Mouse (Mus musculus) small intestine, adult 2 months (tissue): ENCODE measurements around the gene Anks1. TPM values are rescaled to one million over a fixed set of nuclear protein-coding genes. Genes with fewer than 3 reads are reported as not detected.

Source experiments
- H3K27ac ChIP-seq: fragments of 200-500 bp; 2 replicates; pipeline ENCODE4 v1.5.1; 2012; ENCODE audit warnings: low read depth, low read length, control low read depth, inconsistent platforms; ENCODE audit not compliant: insufficient read depth
- H3K27me3 ChIP-seq: fragments of 200-500 bp; 2 replicates; pipeline ENCODE4 v1.6.1; 2012; ENCODE audit warnings: mild to moderate bottlenecking, moderate library complexity, low read length, inconsistent platforms; ENCODE audit not compliant: control insufficient read depth, insufficient read depth
- H3K36me3 ChIP-seq: fragments of 200-500 bp; 2 replicates; pipeline ENCODE4 v1.6.1; 2012; ENCODE audit warnings: mild to moderate bottlenecking, low read length, control low read depth, inconsistent platforms; ENCODE audit not compliant: control insufficient read depth, insufficient read depth
- H3K4me1 ChIP-seq: fragments of 200-500 bp; 2 replicates; pipeline ENCODE4 v1.6.1; 2012; ENCODE audit warnings: low read length, inconsistent platforms, mixed read lengths; ENCODE audit not compliant: control insufficient read depth, insufficient read depth, insufficient read length
- H3K4me3 ChIP-seq: fragments of 200-500 bp; 2 replicates; pipeline ENCODE4 v1.5.1; 2012; ENCODE audit warnings: low read depth, mild to moderate bottlenecking, control low read depth, inconsistent platforms, low read length, moderate library complexity
- CTCF ChIP-seq: fragments of 200-500 bp; IDR thresholded peaks from 2 replicates; pipeline ENCODE4 v1.5.1; 2012; ENCODE audit warnings: low read depth, mild to moderate bottlenecking, control low read depth, inconsistent platforms, low read length, moderate library complexity, mixed read lengths; ENCODE audit not compliant: insufficient replicate concordance, insufficient read length; ENCODE audit errors: extremely low read depth
- POLR2A ChIP-seq: fragments of 200-500 bp; IDR thresholded peaks from 2 replicates; pipeline ENCODE4 v1.6.1; 2012; ENCODE audit warnings: low read depth, mild to moderate bottlenecking, control low read depth, inconsistent platforms, low read length, moderate library complexity
- WGBS: fragments of 180-500 bp; shearing (Covaris S2); methylation state at CpG from one replicate; pipeline ENCODE4 v1.1.7; 2018; 5-methylcytosine and 5-hydroxymethylcytosine counted together
- polyA plus RNA-seq: library from polyadenylated mRNA; depleted of rRNA; stranded (reverse); fragments of >200 nt; gene quantifications from 2 replicates; pipeline ENCODE4 v1.2.3, GENCODE M21; 2012

The Anks1 gene
- polyA plus RNA-seq, 1 experiment: 28.2 TPM

DNA sequence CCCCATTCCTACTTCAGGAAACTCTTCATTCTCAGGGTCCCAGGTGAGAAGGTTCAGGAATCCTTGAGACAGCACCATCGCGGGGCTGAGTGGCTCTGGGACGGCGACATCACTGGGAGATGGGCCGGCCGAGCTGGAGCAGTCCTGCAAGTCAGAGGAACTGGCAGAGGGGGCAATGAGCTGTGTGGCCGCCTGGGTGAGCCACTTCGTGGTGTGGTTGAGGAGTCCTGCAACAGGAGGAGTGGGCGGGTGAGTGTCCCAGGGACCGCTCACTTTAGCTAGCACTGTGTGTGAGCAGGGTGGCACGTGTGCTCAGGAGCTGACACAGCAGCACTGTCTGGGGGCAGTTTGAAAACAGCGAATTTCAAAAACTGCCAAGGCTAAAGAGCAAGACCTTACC lies 160.3 kb downstream of the Anks1 start:
- no peak for TF ChIP-seq CTCF
- TF ChIP-seq POLR2A: no peak
- Histone ChIP-seq H3K27ac (no peak overlapping the region), H3K27me3 (peaks cover 3% of the 10 kb centered on the region; the same call in 1 of the 2 replicates), H3K4me1 (no peaks in the 10 kb centered on the region), H3K36me3 (no peaks in the 10 kb centered on the region), H3K4me3 (no peak overlapping the region)
- WGBS: 14% methylated on average over 12 of the region's 12 CpGs

DNA sequence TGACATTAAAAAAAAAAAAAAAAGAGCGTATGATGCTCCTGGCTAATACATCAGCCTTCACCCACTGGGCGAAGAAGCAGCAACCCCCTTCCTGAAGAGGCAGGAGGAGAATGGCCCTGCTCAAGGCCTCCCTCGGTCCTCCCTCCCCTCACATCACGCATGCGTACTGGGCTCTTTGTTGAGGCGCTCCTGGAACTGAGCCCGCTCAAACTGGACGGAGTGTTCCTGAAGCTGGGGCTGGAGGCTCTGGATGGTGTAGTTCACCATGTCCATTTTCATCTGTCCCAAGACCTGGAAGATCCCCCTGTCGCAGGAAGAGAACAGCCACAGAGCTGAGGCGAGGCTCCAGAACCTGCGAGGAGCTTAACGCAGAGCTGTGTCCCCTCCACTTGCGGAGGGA lies 161.2 kb downstream of the Anks1 start:
- Histone ChIP-seq H3K36me3 (no peaks in the 10 kb centered on the region), H3K4me1 (no peaks in the 10 kb centered on the region), H3K27me3 (peaks cover 3% of the 10 kb centered on the region; the same call in 1 of the 2 replicates), H3K27ac (no peak overlapping the region), H3K4me3 (no peak overlapping the region)
- TF ChIP-seq CTCF (no peak), POLR2A (no peak)
- WGBS: 81% methylated on average over 13 of the region's 13 CpGs

DNA sequence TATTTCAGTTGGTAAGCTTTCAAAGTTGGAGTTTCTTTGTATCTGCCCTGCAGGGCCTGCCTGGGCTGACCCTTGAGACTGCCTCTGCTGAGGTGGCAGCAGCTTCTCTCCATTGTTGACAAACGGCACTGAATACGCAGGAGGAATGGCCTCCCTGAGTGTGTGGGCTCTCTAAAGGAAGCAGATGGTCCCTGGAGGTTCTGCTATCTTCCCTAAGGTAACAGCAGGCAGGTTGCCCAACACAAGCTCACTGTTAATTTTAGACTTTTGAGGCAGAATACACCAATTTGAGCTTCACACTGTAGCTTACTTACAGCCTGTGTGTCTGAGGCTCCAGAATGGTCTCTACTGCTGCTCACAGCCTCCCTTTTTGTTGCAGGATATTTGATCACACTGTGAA lies 163.6 kb downstream of the Anks1 start:
- Histone ChIP-seq H3K27ac (no peak overlapping the region), H3K36me3 (no peaks in the 10 kb centered on the region), H3K27me3 (peaks cover 3% of the 10 kb centered on the region; the same call in 1 of the 2 replicates), H3K4me1 (no peaks in the 10 kb centered on the region), H3K4me3 (no peak overlapping the region)
- no peak for TF ChIP-seq CTCF
- TF ChIP-seq POLR2A: no peak
- WGBS: 62% methylated on average over 2 of the region's 2 CpGs

DNA sequence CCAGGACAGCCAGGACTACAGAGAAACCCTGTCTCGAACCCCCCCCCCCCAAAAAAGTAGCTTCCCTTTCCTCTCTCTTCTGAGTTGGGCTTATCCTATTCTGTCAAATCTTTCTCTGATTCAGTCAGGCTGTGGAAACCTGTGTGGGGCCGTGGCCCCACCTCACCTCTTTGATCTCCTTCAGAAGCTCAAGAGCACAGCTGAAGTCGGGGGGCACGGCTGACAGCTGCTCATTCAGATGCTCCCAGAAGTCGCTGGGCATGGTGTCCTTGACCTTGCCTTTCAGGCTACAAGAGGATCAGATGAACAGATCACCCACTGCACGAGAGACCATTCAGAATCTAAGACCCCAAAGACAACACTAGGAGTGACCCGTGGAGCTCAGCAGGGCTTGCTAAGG lies 165.4 kb downstream of the Anks1 start:
- 68% methylated on average over 7 of the region's 7 CpGs for WGBS
- Histone ChIP-seq H3K27me3 (peaks cover under 1% of the 10 kb centered on the region; the same call in 1 of the 2 replicates), H3K36me3 (no peaks in the 10 kb centered on the region), H3K4me3 (no peak overlapping the region), H3K4me1 (0 out of 2 replicates have a peak, but pooled peaks cover 3% of the 10 kb centered on the region), H3K27ac (no peak overlapping the region)
- TF ChIP-seq CTCF: no peak
- no peak for TF ChIP-seq POLR2A

DNA sequence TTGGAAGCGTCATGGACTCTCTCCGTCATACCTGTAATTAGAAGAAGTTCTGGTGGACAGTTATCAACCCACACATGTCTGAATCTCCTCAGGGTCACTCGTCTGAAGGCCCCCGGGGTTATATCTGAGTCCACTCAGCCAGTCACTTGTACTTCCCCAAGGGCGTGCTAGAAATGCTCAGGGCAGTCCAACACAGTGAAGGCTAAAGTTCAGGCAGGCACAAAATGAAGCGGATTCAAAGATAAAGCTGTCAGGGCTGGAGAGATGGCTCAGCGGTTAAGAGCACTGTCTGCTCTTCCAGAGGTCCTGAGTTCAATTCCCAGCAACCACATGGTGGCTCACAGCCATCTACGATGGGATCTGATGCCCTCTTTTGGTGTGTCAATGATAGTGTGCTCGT lies 168.9 kb downstream of the Anks1 start:
- H3K36me3 ChIP-seq: no peaks in the 10 kb centered on the region
- peaks cover 12% of the 10 kb centered on the region for H3K4me1 ChIP-seq
- WGBS: 43% methylated on average over 9 of the region's 9 CpGs
- no peak overlapping the region for H3K4me3 ChIP-seq
- H3K27ac ChIP-seq: no peak overlapping the region
- TF ChIP-seq CTCF (no peak), POLR2A (no peak)
- H3K27me3 ChIP-seq: no peaks in the 10 kb centered on the region

DNA sequence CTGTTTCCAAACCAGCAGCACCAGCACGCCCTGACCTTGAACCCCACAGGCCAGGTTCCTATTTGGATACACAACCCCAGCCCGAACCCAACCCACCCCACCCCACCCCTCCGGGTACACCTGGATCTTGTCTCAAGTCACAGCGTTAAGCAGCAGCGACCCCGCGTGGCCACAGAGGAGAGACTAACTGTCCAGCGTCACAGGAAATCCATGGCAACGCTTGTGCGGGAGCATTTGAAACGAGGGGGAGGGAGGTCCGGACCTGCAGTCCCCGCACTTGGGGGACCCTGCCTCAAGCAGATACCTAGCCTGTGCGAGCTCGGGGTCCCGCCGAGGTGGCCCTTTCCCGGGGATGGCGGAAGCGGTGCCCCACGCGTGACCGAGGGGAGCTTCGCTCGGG lies 170.5 kb downstream of the Anks1 start:
- TF ChIP-seq POLR2A (no peak), CTCF (peak; percentile 79; the same call in 1 of the 2 replicates)

DNA sequence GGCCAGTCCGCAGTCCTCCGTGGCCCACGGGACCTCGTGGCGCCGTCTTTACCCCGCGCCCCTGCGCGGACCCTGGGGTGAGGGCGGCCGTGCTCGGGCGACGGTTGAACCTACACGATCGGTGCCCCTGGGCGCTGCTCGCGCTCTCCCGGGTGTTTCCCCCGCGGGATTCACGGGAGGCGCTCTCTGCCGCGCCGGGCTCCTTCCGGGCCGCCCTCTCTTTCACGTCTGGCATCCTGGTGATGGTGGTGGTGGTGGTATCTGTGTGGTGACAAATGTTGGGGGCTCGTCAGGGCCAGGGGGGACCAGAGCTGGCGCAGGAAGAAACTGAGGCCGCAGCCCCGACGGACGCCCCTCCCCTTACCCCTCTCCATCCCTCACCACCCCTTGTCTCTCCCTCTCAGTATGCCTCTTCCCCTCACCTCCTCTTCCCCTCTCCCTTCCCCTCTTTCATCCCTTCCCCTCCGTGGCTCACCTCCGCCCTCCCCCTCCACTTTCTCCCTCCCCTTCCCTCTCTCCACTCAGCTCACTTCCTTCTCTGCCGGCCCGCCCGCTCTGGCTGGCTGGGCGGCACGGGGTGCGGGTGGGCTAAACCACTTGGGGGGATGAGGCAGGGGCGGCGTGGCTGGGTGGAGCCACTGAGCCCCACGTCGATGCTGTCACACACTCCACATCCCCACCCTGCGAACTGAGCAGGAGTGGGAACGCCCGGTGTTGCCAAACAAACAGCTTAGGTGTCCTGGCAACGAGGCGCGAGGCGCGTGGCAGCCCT lies 171.1 kb downstream of the Anks1 start, which contains the start of gene Tcp11:
Gene Tcp11, minus strand, starts transcription at position 595 of the 772 bp plus-strand sequence.
- no peak within 1 kb of the TSS for H3K27ac ChIP-seq
- no peaks in the 10 kb centered on the region for H3K36me3 ChIP-seq
- peak within 1 kb of the TSS; percentile 62 for H3K4me3 ChIP-seq
- no peak for TF ChIP-seq CTCF
- TF ChIP-seq POLR2A: no peak
- peaks cover 18% of the 10 kb centered on the region for H3K4me1 ChIP-seq
- WGBS: 4% methylated on average over 55 of the region's 57 CpGs
- no peaks in the 10 kb centered on the region for H3K27me3 ChIP-seq

More for the DNA sequence above, 170.5 kb downstream of the Anks1 start:
- Histone ChIP-seq H3K36me3 (no peaks in the 10 kb centered on the region), H3K4me3 (peak overlapping the region; percentile 62), H3K27ac (no peak overlapping the region), H3K4me1 (peaks cover 17% of the 10 kb centered on the region), H3K27me3 (no peaks in the 10 kb centered on the region)
- WGBS: 0% methylated on average over 25 of the region's 25 CpGs
